Mouse (Mus musculus) forebrain, embryonic 11.5 days (tissue): Measurements from ENCODE around the gene Dtd1. TPM values are rescaled to one million over a fixed set of nuclear protein-coding genes. Genes with fewer than 3 reads are reported as not detected.

Experiments used
- ATAC-seq: fragments of 200-750 bp; cut with Nextera tagmentation; replicated peaks from 2 replicates; pipeline ENCODE4 v1.8.0; 2017; ENCODE audit warnings: moderate TSS enrichment; ENCODE audit not compliant: low FRiP score
- DNase-seq: peaks from one replicate; pipeline ENCODE4 v3.0.0-alpha.2; 2017; ENCODE audit warnings: low spot score
- H3K27ac ChIP-seq: fragments of 300-500 bp; sonication (generic); 2 replicates; pipeline ENCODE4 v1.5.1; 2014; ENCODE audit warnings: low read depth, low read length
- H3K27me3 ChIP-seq: fragments of 300-500 bp; sonication (generic); 2 replicates; pipeline ENCODE4 v1.6.1; 2014; ENCODE audit warnings: mild to moderate bottlenecking, low read length, mixed read lengths; ENCODE audit not compliant: control insufficient read depth, insufficient read depth
- H3K36me3 ChIP-seq: fragments of 300-500 bp; sonication (generic); 2 replicates; pipeline ENCODE4 v1.6.1; 2014; ENCODE audit warnings: mild to moderate bottlenecking, low read length, moderate library complexity, mixed read lengths; ENCODE audit not compliant: control insufficient read depth, insufficient read depth
- H3K4me1 ChIP-seq: fragments of 300-500 bp; sonication (generic); replicated peaks from 2 replicates; pipeline ENCODE4 v1.6.1; 2014; ENCODE audit warnings: low read length, mixed read lengths; ENCODE audit not compliant: control insufficient read depth, insufficient read depth
- H3K4me2 ChIP-seq: fragments of 300-500 bp; sonication (generic); 2 replicates; pipeline ENCODE4 v1.6.1; 2014; ENCODE audit warnings: low read depth, mild to moderate bottlenecking, low read length, moderate library complexity, mixed read lengths; ENCODE audit not compliant: severe bottlenecking
- H3K4me3 ChIP-seq: fragments of 300-500 bp; sonication (generic); 2 replicates; pipeline ENCODE4 v1.5.1; 2014; ENCODE audit warnings: low read depth, low read length
- H3K9ac ChIP-seq: fragments of 300-500 bp; sonication (generic); 2 replicates; pipeline ENCODE4 v1.6.1; 2014; ENCODE audit warnings: low read length
- H3K9me3 ChIP-seq: fragments of 300-500 bp; sonication (generic); 2 replicates; pipeline ENCODE4 v1.6.1; 2016; ENCODE audit warnings: low read length, mixed read lengths; ENCODE audit not compliant: control insufficient read depth
- WGBS: fragments of 180-500 bp; shearing (Covaris S2); extraction: QIAGEN DNeasy Blood & Tissue Kit; methylation state at CpG from one replicate; pipeline ENCODE4 v1.1.7; 2014; 5-methylcytosine and 5-hydroxymethylcytosine counted together
- polyA plus RNA-seq: library from polyadenylated mRNA; unstranded; fragments of >200 nt; fragmentation: Nextera tagmentation; extraction: Ambion mirVana; gene quantifications from 2 replicates; pipeline ENCODE4 v1.2.1, GENCODE M21; 2014

Gene Dtd1
- polyA plus RNA-seq, 1 experiment from 2014 or later: 36.9 TPM

DNA sequence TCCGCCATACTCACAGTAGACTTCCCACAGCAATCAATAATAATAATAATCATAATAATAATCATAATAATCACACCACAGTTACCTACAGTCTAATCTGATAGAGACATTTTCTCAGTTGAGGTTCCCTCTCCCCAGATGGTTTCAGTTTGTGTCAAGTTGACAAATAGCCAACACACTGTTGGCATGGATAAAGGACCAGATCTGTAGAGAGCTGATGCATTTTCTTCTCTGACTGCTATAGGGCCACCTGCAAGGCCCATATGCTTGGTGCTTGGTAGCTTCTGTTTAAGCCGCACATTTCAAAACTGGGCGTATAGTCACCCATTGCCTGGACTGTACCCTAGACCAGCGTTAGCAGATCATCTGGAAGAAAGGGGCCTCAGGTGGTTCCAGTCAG is 53.1 kb downstream of the Dtd1 start:
- no peak overlapping the region for H3K27ac ChIP-seq
- no peak for ATAC-seq
- WGBS: 93% methylated on average over 4 of the region's 4 CpGs
- H3K4me2 ChIP-seq: no peak overlapping the region
- H3K4me3 ChIP-seq: no peak overlapping the region
- H3K4me1 ChIP-seq: no peaks in the 10 kb centered on the region
- H3K9ac ChIP-seq: no peak overlapping the region
- no peaks in the 10 kb centered on the region for H3K27me3 ChIP-seq
- H3K9me3 ChIP-seq: no peaks in the 10 kb centered on the region
- no peaks in the 10 kb centered on the region for H3K36me3 ChIP-seq
- DNase-seq: no peak

DNA sequence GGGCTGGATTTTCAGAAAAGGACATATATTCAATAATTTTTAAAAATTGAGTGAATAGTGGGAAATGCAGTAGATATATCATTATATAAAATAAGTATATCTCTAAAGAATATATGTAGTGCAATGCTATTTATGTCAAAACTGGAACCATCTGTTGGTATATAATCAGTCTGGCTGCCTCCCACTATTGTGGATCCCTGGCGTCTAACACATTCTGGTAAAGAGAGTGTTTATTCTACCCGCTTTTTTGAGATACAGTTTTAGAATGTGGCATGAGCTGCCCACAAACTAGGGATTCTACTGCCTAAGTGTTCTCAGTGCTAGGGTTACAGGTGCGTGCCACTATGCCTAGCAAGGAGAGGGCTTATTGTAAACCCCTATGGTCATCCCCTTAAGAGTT is 55.6 kb downstream of the Dtd1 start:
- Histone ChIP-seq H3K4me3 (no peak overlapping the region), H3K9me3 (no peaks in the 10 kb centered on the region), H3K27me3 (no peaks in the 10 kb centered on the region), H3K9ac (no peak overlapping the region), H3K4me1 (no peaks in the 10 kb centered on the region), H3K27ac (no peak overlapping the region), H3K36me3 (no peaks in the 10 kb centered on the region), H3K4me2 (no peak overlapping the region)
- DNase-seq (no peak), ATAC-seq (no peak)
- 92% methylated on average over 3 of the region's 3 CpGs for WGBS

DNA sequence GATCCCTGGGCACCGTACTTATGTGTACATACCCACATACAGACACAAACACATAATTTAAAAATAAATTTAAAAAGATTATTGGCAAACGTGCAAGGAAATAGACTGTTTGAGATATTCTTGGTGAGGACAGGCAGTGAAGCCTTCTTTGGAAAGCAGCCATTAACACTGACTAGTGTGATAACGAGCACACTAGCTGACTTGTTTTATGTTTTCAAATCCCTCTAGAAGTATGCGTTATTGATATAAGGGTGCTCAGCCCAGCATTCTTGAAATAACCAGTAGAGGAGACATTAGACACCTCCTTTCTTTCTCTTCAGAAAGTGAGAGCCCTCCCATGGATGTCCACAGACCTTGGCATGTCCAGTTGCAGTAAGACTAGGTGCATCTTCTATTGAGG is 68.8 kb downstream of the Dtd1 start:
- Histone ChIP-seq H3K27ac (no peak overlapping the region), H3K9me3 (no peaks in the 10 kb centered on the region; the same call in 1 of the 2 replicates), H3K36me3 (no peaks in the 10 kb centered on the region), H3K4me2 (no peak overlapping the region), H3K4me3 (no peak overlapping the region), H3K27me3 (no peaks in the 10 kb centered on the region), H3K4me1 (no peaks in the 10 kb centered on the region), H3K9ac (no peak overlapping the region)
- ATAC-seq (no peak), DNase-seq (no peak)
- 90% methylated on average over 4 of the region's 4 CpGs for WGBS

DNA sequence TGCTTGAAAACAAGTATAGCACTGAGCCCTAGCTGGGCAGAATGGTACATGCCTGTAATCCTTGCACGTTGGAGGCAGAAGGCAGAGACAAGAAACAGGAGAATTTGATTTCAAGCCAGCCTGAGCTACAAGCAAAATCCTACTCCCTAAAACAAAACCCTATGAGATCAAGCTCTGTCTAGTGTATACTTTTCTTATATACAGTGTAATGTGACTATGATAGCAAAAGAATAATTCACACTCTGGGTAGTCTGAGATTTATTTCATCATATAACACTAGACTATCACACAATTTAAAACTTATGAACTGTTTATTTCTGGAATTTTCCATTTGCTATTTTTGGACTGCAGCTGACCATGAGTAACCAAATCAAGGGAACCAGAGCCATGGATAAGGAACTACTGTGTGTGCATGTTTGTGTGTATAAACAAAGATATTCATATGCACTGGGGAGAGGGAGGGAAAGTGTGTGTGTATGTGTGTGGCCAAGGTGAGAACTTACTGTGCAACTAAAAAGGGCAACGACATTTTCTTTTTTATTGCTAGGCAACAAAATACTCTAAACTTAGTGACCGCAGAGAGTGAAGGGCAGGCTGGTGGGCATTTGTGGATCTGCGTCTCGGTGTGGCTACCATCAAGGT is 70.7 kb downstream of the Dtd1 start:
- no peaks in the 10 kb centered on the region for H3K4me1 ChIP-seq
- H3K4me3 ChIP-seq: no peak overlapping the region
- no peaks in the 10 kb centered on the region for H3K27me3 ChIP-seq
- WGBS: 93% methylated on average over 5 of the region's 5 CpGs
- no peaks in the 10 kb centered on the region; the same call in 1 of the 2 replicates for H3K9me3 ChIP-seq
- ATAC-seq (no peak), DNase-seq (no peak)
- H3K4me2 ChIP-seq: no peak overlapping the region
- no peaks in the 10 kb centered on the region for H3K36me3 ChIP-seq
- no peak overlapping the region for H3K9ac ChIP-seq
- no peak overlapping the region for H3K27ac ChIP-seq

- H3K9me3 ChIP-seq: no peaks in the 10 kb centered on the region; the same call in 1 of the 2 replicates
Observed at GRCm38 (mm10) chr2:144672397-144672796, 72.7 kb downstream of the Dtd1 start.

DNA sequence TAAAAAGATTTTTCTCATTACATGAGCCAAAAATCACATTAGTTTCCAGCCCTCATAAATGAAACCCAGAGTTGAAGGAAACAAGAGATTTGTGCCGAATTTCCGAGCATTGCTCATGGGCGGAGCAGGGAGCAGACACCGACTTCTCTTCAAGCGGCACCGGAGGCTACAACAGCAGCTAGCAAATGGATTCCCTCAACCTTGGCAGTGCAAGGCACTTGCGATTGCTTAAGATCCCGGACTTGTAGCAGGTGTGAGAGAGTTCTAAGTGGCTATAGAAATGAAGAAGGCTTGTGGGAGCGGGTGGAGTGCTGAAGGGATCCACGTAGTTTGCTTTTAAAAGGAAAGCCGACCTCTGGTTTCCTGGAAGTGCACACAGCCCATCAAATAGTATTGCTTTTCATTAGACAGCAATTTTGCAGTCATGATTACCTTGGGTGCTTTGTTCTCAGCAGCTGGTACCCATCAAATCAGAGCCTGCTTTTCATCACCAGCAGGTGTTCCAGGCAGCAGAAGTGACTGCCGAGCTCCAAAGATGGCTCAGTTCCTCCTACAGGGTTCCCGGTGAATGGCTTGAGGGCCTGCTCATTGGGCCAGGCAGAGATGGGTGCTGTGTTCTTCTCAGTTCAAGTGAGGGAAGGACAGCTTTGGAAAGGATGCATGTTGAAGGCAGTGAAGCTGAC is 77.0 kb downstream of the Dtd1 start:
- no peak overlapping the region for H3K27ac ChIP-seq
- no peak overlapping the region for H3K4me2 ChIP-seq
- H3K9ac ChIP-seq: no peak overlapping the region
- no peak for ATAC-seq
- H3K36me3 ChIP-seq: no peaks in the 10 kb centered on the region
- no peaks in the 10 kb centered on the region; the same call in 1 of the 2 replicates for H3K9me3 ChIP-seq
- no peak for DNase-seq
- no peaks in the 10 kb centered on the region; the same call in 1 of the 2 replicates for H3K4me1 ChIP-seq
- 74% methylated on average over 13 of the region's 13 CpGs for WGBS
- H3K4me3 ChIP-seq: no peak overlapping the region
- H3K27me3 ChIP-seq: no peaks in the 10 kb centered on the region

More at GRCm38 (mm10) chr2:144672397-144672796, 72.7 kb downstream of the Dtd1 start:
- WGBS: 86% methylated on average over 5 of the region's 5 CpGs
- no peak for DNase-seq
- Histone ChIP-seq H3K36me3 (no peaks in the 10 kb centered on the region), H3K4me3 (no peak overlapping the region), H3K27ac (no peak overlapping the region), H3K4me2 (no peak overlapping the region), H3K27me3 (no peaks in the 10 kb centered on the region), H3K4me1 (no peaks in the 10 kb centered on the region; the same call in 1 of the 2 replicates), H3K9ac (no peak overlapping the region)
- ATAC-seq: no peak

- H3K9ac ChIP-seq: no peak overlapping the region
- no peak for ATAC-seq
Observed at GRCm38 (mm10) chr2:144677229-144677571, 77.5 kb downstream of the Dtd1 start.

DNA sequence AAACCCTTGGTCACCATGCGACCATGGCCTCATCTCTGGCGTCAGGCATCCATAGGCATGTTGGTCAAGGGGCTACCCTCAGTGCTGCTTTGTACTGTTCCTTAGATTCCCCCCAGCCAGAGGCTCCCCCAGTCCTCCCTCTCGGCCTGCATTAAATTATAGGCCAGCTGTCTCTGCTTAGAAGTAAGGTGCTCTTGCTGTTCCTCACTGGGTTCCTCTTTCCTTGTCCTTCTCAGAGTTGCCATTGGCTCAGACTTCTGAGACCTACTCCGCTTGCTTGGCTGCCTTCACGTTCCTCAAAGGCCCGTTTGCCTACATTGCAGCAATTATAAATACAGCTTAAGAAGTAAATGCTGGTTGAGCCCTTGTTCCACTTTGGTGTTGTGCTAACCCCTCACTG is 79.1 kb downstream of the Dtd1 start:
- Histone ChIP-seq H3K36me3 (no peaks in the 10 kb centered on the region), H3K9ac (no peak overlapping the region), H3K4me2 (no peak overlapping the region), H3K4me3 (no peak overlapping the region), H3K4me1 (no peaks in the 10 kb centered on the region; the same call in 1 of the 2 replicates), H3K9me3 (no peaks in the 10 kb centered on the region), H3K27me3 (no peaks in the 10 kb centered on the region), H3K27ac (no peak overlapping the region)
- WGBS: 76% methylated on average over 6 of the region's 6 CpGs
- ATAC-seq (no peak), DNase-seq (no peak)

More at GRCm38 (mm10) chr2:144677229-144677571, 77.5 kb downstream of the Dtd1 start:
- no peak overlapping the region for H3K4me3 ChIP-seq
- WGBS: 69% methylated on average over 2 of the region's 2 CpGs
- no peaks in the 10 kb centered on the region for H3K36me3 ChIP-seq
- no peaks in the 10 kb centered on the region for H3K9me3 ChIP-seq
- no peaks in the 10 kb centered on the region for H3K27me3 ChIP-seq
- H3K4me2 ChIP-seq: no peak overlapping the region
- DNase-seq: no peak
- no peaks in the 10 kb centered on the region; the same call in 1 of the 2 replicates for H3K4me1 ChIP-seq
- no peak overlapping the region for H3K27ac ChIP-seq

DNA sequence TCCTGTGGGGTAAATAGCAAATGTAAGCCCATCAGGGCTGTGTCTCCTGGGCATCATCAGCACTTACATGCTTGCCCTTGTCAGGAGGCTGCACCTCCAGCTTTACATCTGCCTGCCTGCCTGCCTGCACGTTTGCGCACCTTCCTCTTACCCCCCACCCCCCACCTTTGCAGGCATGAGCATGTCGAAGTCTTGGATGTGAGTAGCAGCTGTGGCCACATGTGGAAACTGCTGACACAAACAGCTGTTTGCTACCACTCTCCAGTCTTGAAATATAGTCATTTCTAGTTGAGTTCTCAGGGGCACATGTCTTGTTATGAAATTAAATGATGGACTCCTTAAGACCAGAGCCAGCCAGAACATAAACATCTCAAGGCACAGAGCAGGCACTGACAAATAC is 79.7 kb downstream of the Dtd1 start:
- 91% methylated on average over 3 of the region's 3 CpGs for WGBS
- Histone ChIP-seq H3K4me1 (no peaks in the 10 kb centered on the region; the same call in 1 of the 2 replicates), H3K9ac (no peak overlapping the region), H3K27me3 (no peaks in the 10 kb centered on the region), H3K27ac (no peak overlapping the region), H3K36me3 (no peaks in the 10 kb centered on the region), H3K4me3 (no peak overlapping the region), H3K4me2 (no peak overlapping the region), H3K9me3 (no peaks in the 10 kb centered on the region)
- DNase-seq (no peak), ATAC-seq (no peak)
